In the genomic region with DNA sequence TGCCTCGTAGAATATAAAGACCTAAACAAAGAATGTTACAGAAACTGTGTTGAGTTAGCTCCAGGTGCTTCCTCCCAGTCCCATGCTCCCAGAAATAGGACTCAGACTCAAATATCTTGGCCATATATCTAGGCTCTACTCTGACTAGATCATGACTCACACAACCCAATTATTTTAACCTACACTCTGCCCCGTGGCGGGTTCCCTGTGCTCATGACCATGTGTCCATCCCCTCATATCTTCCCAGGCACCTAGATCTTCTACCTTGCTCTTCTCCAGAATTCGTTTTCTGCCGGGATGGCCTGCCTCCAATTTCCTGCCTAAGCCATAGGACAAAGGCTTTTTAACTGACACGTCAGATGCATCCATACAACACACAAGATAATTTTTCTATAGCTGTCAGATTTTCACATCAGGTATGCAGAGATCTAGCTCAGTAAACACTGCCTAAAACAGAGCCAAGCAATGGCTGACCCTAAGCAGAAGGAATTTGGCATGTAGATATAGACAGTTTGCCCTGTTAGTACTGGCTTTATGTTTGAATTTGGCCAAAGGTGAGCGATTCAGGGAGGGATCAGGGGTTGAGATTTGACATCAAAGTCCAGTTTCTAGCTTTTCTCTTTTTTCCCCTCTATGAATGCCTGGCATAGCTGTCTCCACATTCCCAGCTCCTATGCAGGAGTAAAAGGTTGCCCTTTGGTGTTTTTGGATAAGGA, we compare ENCODE assay signal across 29 mouse cellular contexts. TPM values are rescaled to one million over a fixed set of nuclear protein-coding genes. Genes with fewer than 3 reads are reported as not detected.
DNase-seq lines count a peak whose midpoint lies in the region; ATAC-seq and TF ChIP-seq lines count a peak whose summit lies in the region.
"Had no signal": no experiment of that assay in that cellular context is flagged by ENCODE, and none has a peak within 500 bp of the region (broad histone marks: within the 10 kb centered on the region; RNA-seq: fewer than 3 reads in every experiment).

No protein-coding gene starts in this region.

- 20% methylated on average over 7 of the region's 7 CpGs for WGBS in cerebellum, adult 2 months
- WGBS in kidney, embryonic 16.5 days = 86% methylated on average over 7 of the region's 7 CpGs

- no peak overlapping the region for H3ac ChIP-seq in myocyte (ENCODE audit: control insufficient read depth, insufficient read length)

- no peak overlapping the region for H3K27ac ChIP-seq in cerebellum, adult 2 months (ENCODE audit: insufficient read depth, low read length)
- H3K27ac ChIP-seq in kidney, embryonic 16.5 days (ENCODE audit: low read length) = no peak overlapping the region
- peak overlapping the region; percentile 7; the same call in 1 of the 2 replicates for H3K27ac ChIP-seq in CH12.LX (ENCODE audit: insufficient read depth, low read depth)
- H3K27ac ChIP-seq: hindbrain, embryonic 12.5 days; neural tube, embryonic 13.5 days had no signal

- no peak overlapping the region for H3K9ac ChIP-seq in kidney, embryonic 16.5 days (replicated peaks; ENCODE audit: low read length)
- peak overlapping the region; percentile 92 for H3K9ac ChIP-seq in CH12.LX (ENCODE audit: insufficient read depth, low read depth)
- H3K9ac ChIP-seq: hindbrain, embryonic 12.5 days; neural tube, embryonic 13.5 days had no signal

- H3K36me3 ChIP-seq in kidney, embryonic 16.5 days (ENCODE audit: insufficient read depth, low read length) = no peaks in the 10 kb centered on the region
- H3K36me3 ChIP-seq in CH12.LX (replicated peaks in 1 of 2; ENCODE audit: control insufficient read depth in 1 of 2, insufficient read depth in 1 of 2, low read length in 1 of 2) (peaks cover 53 to 74% of the 10 kb centered on the region in 2 experiments), myocyte (ENCODE audit: control insufficient read depth, insufficient read depth) (peaks cover 4% of the 10 kb centered on the region)
- H3K36me3 ChIP-seq: hindbrain, embryonic 12.5 days; neural tube, embryonic 13.5 days had no signal

- H3K9me3 ChIP-seq in kidney, embryonic 16.5 days (ENCODE audit: low read length) = no peaks in the 10 kb centered on the region
- no peaks in the 10 kb centered on the region for H3K9me3 ChIP-seq in CH12.LX (replicated peaks; ENCODE audit: low read length)
- H3K9me3 ChIP-seq: hindbrain, embryonic 12.5 days; neural tube, embryonic 13.5 days had no signal

- in situ Hi-C loops in CH12.LX (cut with MboI; ENCODE audit: low pct_ligation_motif_present, low pct_unique_long_range_greater_than_20kb, low sequenced_read_pairs) = loop anchor here (25.0 kb wide), 1 partner anchor 274 kb away; the partner anchor contains the start of gene Tsc22d2

- dilution Hi-C loops in CH12.LX (cut with MboI; ENCODE audit: extremely low pct_ligation_motif_present, extremely low pct_unique_long_range_greater_than_20kb, low sequenced_read_pairs) = no loop called here

- TF ChIP-seq POLR2A in cerebellum, adult 2 months (IDR thresholded peaks at IDR 0.05; ENCODE audit: borderline replicate concordance, insufficient read depth, low read length) = no peak
- TF ChIP-seq POLR2A in CH12.LX (IDR thresholded peaks at IDR 0.05; ENCODE audit: low read depth, low read length) (0 out of 2 replicates have a peak, but pooled peaks have one; percentile 5), myocyte (IDR thresholded peaks at IDR 0.05; ENCODE audit: insufficient read length, low read depth) (no peak)

- no peak overlapping the region for H3K4me2 ChIP-seq in kidney, embryonic 16.5 days (replicated peaks; ENCODE audit: low read depth, low read length)
- H3K4me2 ChIP-seq in CH12.LX (ENCODE audit: insufficient read depth, low read depth, poor library complexity, severe bottlenecking) (peak overlapping the region; percentile 96), myocyte (ENCODE audit: low read depth) (peak overlapping the region; percentile 61)
- H3K4me2 ChIP-seq: hindbrain, embryonic 12.5 days; neural tube, embryonic 13.5 days had no signal

- DNase-seq in cerebellum, adult 2 months = peak; percentile 42 to 62
- no peak for DNase-seq in cerebellum, adult 11-12 months
- DNase-seq in kidney, postnatal 14 days = peak; percentile 37
- DNase-seq in CH12.LX (ENCODE audit: extremely low read depth) = no peak
- DNase-seq in frontal cortex, postnatal 36 days (ENCODE audit: low spot score in 2 of 2) = no peak
- DNase-seq: cerebellum, adult 8-10 months; gastrocnemius, postnatal 14 days; layer of hippocampus, adult 9-11 months; lung, postnatal 4 days; midbrain, embryonic 14.5 days; thymus, adult 18-20 months; thymus, postnatal 4 days had no signal

- no peak for TF ChIP-seq CTCF in cerebellum, adult 2 months (IDR thresholded peaks at IDR 0.05; ENCODE audit: borderline replicate concordance, insufficient read depth, low read depth, low read length)
- no peak for TF ChIP-seq CTCF in CH12.LX (conservative IDR thresholded peaks at IDR 0.05 in 1 of 2, IDR thresholded peaks at IDR 0.05 in 1 of 2; ENCODE audit: low read depth in 2 of 2, low read length in 2 of 2)

- no peak for TF ChIP-seq RAD21 in CH12.LX (IDR thresholded peaks at IDR 0.05; ENCODE audit: low read depth, low read length)

- TF ChIP-seq EP300 in CH12.LX (IDR thresholded peaks at IDR 0.05; ENCODE audit: low read length) = no peak

- ATAC-seq in kidney, embryonic 16.5 days (ENCODE audit: low FRiP score, low TSS enrichment) = no peak
- ATAC-seq: CD4-positive, CD25-positive, alpha-beta regulatory T cell, adult 4 months; forebrain, embryonic 14.5 days; Patski had no signal

- H3K27me3 ChIP-seq in cerebellum, adult 2 months (ENCODE audit: control insufficient read depth, insufficient read depth, low read length) = no peaks in the 10 kb centered on the region
- H3K27me3 ChIP-seq in kidney, embryonic 16.5 days (ENCODE audit: insufficient read depth, low read length) = no peaks in the 10 kb centered on the region
- H3K27me3 ChIP-seq in CH12.LX (replicated peaks) (no peaks in the 10 kb centered on the region), myocyte (ENCODE audit: control insufficient read depth, insufficient read depth, insufficient read length) (no peaks in the 10 kb centered on the region)
- H3K27me3 ChIP-seq: neural tube, embryonic 13.5 days; Patski had no signal

- peaks cover 94% of the 10 kb centered on the region for H3K79me2 ChIP-seq in CH12.LX (replicated peaks; ENCODE audit: control insufficient read depth, extremely low read depth, insufficient read depth, poor library complexity, severe bottlenecking)
- peaks cover 100% of the 10 kb centered on the region for H3K79me2 ChIP-seq in myocyte (ENCODE audit: control insufficient read depth, insufficient read depth)

- no peak overlapping the region for H3K4me3 ChIP-seq in cerebellum, adult 2 months (replicated peaks; ENCODE audit: insufficient read depth, low read depth, low read length)
- no peak overlapping the region for H3K4me3 ChIP-seq in kidney, embryonic 16.5 days (ENCODE audit: low read length)
- H3K4me3 ChIP-seq in CH12.LX (replicated peaks in 1 of 3; ENCODE audit: low read depth in 2 of 3, low read length in 2 of 3, poor library complexity in 1 of 3) (peak overlapping the region; percentile 59 to 98 (median 75)), myocyte (no peak overlapping the region)
- H3K4me3 ChIP-seq: hindbrain, embryonic 12.5 days; neural tube, embryonic 13.5 days had no signal

- H3K4me1 ChIP-seq in cerebellum, adult 2 months (ENCODE audit: control insufficient read depth, insufficient read depth, low read length) = peaks cover 32% of the 10 kb centered on the region
- peaks cover 12% of the 10 kb centered on the region; the same call in 1 of the 2 replicates for H3K4me1 ChIP-seq in kidney, embryonic 16.5 days (ENCODE audit: insufficient read depth, low read length)
- peaks cover 11 to 50% of the 10 kb centered on the region in 2 experiments for H3K4me1 ChIP-seq in CH12.LX (ENCODE audit: control insufficient read depth in 1 of 2, insufficient read depth in 2 of 2)

TF ChIP-seq in CH12.LX, 34 proteins besides CTCF, POLR2A, EP300 and RAD21:
- TF ChIP-seq ZKSCAN1 (IDR thresholded peaks at IDR 0.05; ENCODE audit: borderline replicate concordance, low read depth, low read length) (no peak), GABPA (IDR thresholded peaks at IDR 0.05; ENCODE audit: insufficient replicate concordance, low read depth, low read length) (no peak), MYC (IDR thresholded peaks at IDR 0.05; ENCODE audit: low read depth, low read length) (no peak), HCFC1 (IDR thresholded peaks at IDR 0.05; ENCODE audit: low read depth, low read length) (no peak), POLR2AphosphoS2 (IDR thresholded peaks at IDR 0.05; ENCODE audit: low read depth, low read length) (no peak; the same call in 1 of the 2 replicates)

TF ChIP-seq in myocyte, 11 proteins besides CTCF, POLR2A, EP300 and RAD21:
- no peak for TF ChIP-seq POLR2AphosphoS2 (IDR thresholded peaks at IDR 0.05; ENCODE audit: insufficient read length, low read depth)
- no peak for TF ChIP-seq TCF3 (IDR thresholded peaks at IDR 0.05; ENCODE audit: insufficient read length, low read depth)
- no peak for TF ChIP-seq MAX (IDR thresholded peaks at IDR 0.05; ENCODE audit: low read depth)
- no peak for TF ChIP-seq REST (IDR thresholded peaks at IDR 0.05; ENCODE audit: insufficient read depth, insufficient read length)
- TF ChIP-seq MYOG (IDR thresholded peaks at IDR 0.05; ENCODE audit: control insufficient read depth in 1 of 3, insufficient read depth in 1 of 3, insufficient read length in 2 of 3, low read depth in 2 of 3) = no peak
- TF ChIP-seq E2F4 (IDR thresholded peaks at IDR 0.05; ENCODE audit: insufficient read depth) = no peak
- TF ChIP-seq CEBPB (IDR thresholded peaks at IDR 0.05; ENCODE audit: insufficient read depth, poor library complexity, severe bottlenecking) = no peak
- no peak for TF ChIP-seq TCF12 (IDR thresholded peaks at IDR 0.05; ENCODE audit: insufficient read depth, poor library complexity, severe bottlenecking)
- TF ChIP-seq USF1 (IDR thresholded peaks at IDR 0.05; ENCODE audit: low read depth) = no peak
- TF ChIP-seq MYOD1 (IDR thresholded peaks at IDR 0.05; ENCODE audit: control insufficient read depth in 1 of 3, insufficient read length in 2 of 3, low read depth in 2 of 3) = no peak
- TF ChIP-seq SRF (IDR thresholded peaks at IDR 0.05; ENCODE audit: control insufficient read depth, insufficient read length, low read depth) = no peak

RNA-seq across cellular contexts. Expression of gene Siah2, which starts 5.8 kb away (rescaled TPM):
- 25.0 and 26.7 TPM in 2 replicates for polyA plus RNA-seq in cerebellum, adult 2 months (2012; rRNA removed)
- 3.7 and 3.9 TPM in 2 replicates for polyA plus RNA-seq in kidney, embryonic 16.5 days (2015; fragmentation: Nextera tagmentation; extraction: Ambion mirVana)
- total RNA-seq in CH12.LX (2012; rRNA removed) (125 and 140 TPM in 2 replicates), CH12.LX (2014; rRNA removed) (119 and 142 TPM in 2 replicates)
- polyA plus RNA-seq in CH12.LX (2012; ENCODE audit: insufficient read length, low read depth) (99.0 and 104 TPM in 2 replicates), myocyte (2012; fragmentation: generic; extraction: Trizol) (31.2 TPM)

RNA-seq across cellular contexts. Expression of gene Erich6, which starts 49.4 kb away (rescaled TPM):
- polyA plus RNA-seq in cerebellum, adult 2 months (2012; rRNA removed) = 1.9 and 2.2 TPM in 2 replicates
- polyA plus RNA-seq in kidney, embryonic 16.5 days (2015; fragmentation: Nextera tagmentation; extraction: Ambion mirVana) = not detected in 2 replicates
- total RNA-seq in CH12.LX (2012; rRNA removed) (not detected in 2 replicates), CH12.LX (2014; rRNA removed) (not detected in 2 replicates)
- polyA plus RNA-seq in CH12.LX (2012; ENCODE audit: insufficient read length, low read depth) (0.11 TPM in 1 of 2 replicates, not detected in the other), myocyte (2012; fragmentation: generic; extraction: Trizol) (0.20 TPM)
- total RNA-seq: adrenal gland, postnatal 4 days; ES-E14; heart, adult 8-10 months; heart, postnatal 25 days; megakaryocyte-erythroid progenitor cell, adult 5-6 weeks had no signal
- polyA plus RNA-seq: CD4-positive, CD25-positive, alpha-beta regulatory T cell, adult 4 months; kidney, embryonic 14.5 days; large intestine, adult 2 months; lung, embryonic 16.5 days; spleen, adult 2 months; stomach, embryonic 14.5 days had no signal

Comparison
In these comparisons a context has a peak if more than half of its experiments do, and no peak if none do; other contexts are left out.
1. DNase-seq: peak in cerebellum, adult 2 months (2 of 2) and kidney, postnatal 14 days (single experiment); none in cerebellum, adult 11-12 months (single experiment), CH12.LX (single experiment) and frontal cortex, postnatal 36 days (0 of 2).
2. H3K4me3 ChIP-seq: peak in CH12.LX (3 of 3); none in cerebellum, adult 2 months (single experiment), kidney, embryonic 16.5 days (single experiment) and myocyte (single experiment).